Mouse (Mus musculus): ENCODE results near the gene Map3k19. TPM values are rescaled to one million over a fixed set of nuclear protein-coding genes. Genes with fewer than 3 reads are reported as not detected.

Map3k19 gene
- total and polyA plus RNA-seq, 3 experiments: 0.10 to 0.41 TPM; not detected in 1

DNA sequence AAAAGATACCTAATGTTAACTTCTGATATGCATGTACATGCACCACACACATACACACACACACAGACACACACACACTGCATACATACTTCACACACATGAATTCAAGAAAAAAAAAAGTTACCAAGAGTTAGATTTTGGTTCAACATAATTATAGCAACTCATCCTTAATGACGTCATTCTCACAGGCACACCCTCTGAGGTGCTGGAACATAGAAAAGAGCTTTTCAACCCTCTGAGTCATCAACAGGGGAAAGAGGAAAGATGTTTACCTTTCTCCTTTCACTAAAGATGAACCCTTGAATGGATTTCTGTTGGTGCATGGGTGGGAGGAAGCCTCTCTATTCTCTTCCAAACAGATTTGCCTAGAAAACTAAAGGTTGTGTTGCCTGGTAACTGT is 16.2 kb downstream of the Map3k19 start:
- Histone ChIP-seq H3K27ac (no peak overlapping the region), H3K27me3 (ENCODE audit: control insufficient read depth, insufficient read depth, low read length) (no peaks in the 10 kb centered on the region), H3K9ac (ENCODE audit: low read depth, low read length) (no peak overlapping the region), H3K4me3 (no peak overlapping the region), H3K36me3 (ENCODE audit: control insufficient read depth, insufficient read depth, low read length) (no peaks in the 10 kb centered on the region), H3K79me2 (replicated peaks; ENCODE audit: control insufficient read depth, insufficient read depth, low read length) (no peaks in the 10 kb centered on the region), H3K4me1 (ENCODE audit: control insufficient read depth, insufficient read depth, low read length) (no peaks in the 10 kb centered on the region)
- intact Hi-C loops (cut with DNase I): no loop called here
- TF ChIP-seq EP300 (IDR thresholded peaks at IDR 0.05; ENCODE audit: insufficient read depth, low read depth, low read length) (no peak), CTCF (IDR thresholded peaks at IDR 0.05) (no peak), POLR2A (IDR thresholded peaks at IDR 0.05; ENCODE audit: insufficient read depth, low read depth, low read length) (no peak)
- WGBS: 54% methylated on average over 1 of the region's 1 CpGs
- DNase-seq: no peak

DNA sequence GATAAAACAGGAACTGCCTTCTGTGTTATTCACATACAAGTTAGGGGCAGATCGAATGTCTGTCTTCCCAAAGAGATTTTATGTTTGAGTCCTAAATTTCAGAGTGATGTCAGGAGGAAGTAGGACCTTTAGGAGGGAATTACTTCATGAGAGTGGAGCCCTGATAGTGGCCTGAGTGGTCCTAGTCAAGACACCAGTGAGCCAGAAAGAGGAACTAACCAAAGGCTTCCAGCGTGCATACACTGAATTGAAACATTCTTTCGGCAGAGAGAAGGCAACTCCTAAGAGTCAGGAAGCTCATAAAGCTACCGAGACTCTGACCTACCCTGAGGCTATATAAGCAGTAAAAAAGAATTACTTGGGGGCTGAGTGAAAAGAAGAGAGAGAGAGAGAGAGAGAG is 18.2 kb downstream of the Map3k19 start:
- Histone ChIP-seq H3K4me3 (no peak overlapping the region), H3K79me2 (replicated peaks; ENCODE audit: control insufficient read depth, insufficient read depth, low read length) (no peaks in the 10 kb centered on the region), H3K4me1 (ENCODE audit: control insufficient read depth, insufficient read depth, low read length) (no peaks in the 10 kb centered on the region), H3K36me3 (ENCODE audit: control insufficient read depth, insufficient read depth, low read length) (no peaks in the 10 kb centered on the region), H3K27ac (no peak overlapping the region), H3K9ac (ENCODE audit: low read depth, low read length) (no peak overlapping the region), H3K27me3 (ENCODE audit: control insufficient read depth, insufficient read depth, low read length) (no peaks in the 10 kb centered on the region)
- DNase-seq: no peak
- intact Hi-C loops (cut with DNase I): no loop called here
- TF ChIP-seq CTCF (IDR thresholded peaks at IDR 0.05) (no peak), POLR2A (IDR thresholded peaks at IDR 0.05; ENCODE audit: insufficient read depth, low read depth, low read length) (no peak), EP300 (IDR thresholded peaks at IDR 0.05; ENCODE audit: insufficient read depth, low read depth, low read length) (no peak)
- WGBS: 59% methylated on average over 4 of the region's 4 CpGs

GRCm38 (mm10) chr1:127834202-127834601 is 20.6 kb downstream of the Map3k19 start:
- intact Hi-C loops (cut with DNase I): no loop called here

DNA sequence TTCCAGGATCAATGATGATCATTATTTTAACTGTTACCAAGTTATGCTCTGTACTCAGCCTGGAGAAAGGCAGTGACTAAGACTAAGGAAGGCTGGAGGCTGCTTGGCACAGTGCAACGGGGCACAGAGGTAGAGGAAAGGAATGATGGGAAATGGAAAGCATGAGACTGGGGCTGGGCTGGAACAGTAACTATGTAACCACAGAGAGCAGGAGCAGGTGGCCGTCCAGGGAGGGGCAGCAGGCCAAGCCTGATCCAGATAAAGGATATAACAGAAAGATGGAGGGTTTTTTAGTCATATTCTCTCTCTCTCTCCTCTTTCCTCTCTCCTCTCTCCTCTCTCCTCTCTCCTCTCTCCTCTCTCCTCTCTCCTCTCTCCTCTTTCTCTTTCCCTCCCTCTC is 21.1 kb downstream of the Map3k19 start:
- H3K27ac ChIP-seq: no peak overlapping the region
- WGBS: 35% methylated on average over 2 of the region's 2 CpGs
- H3K79me2 ChIP-seq (replicated peaks; ENCODE audit: control insufficient read depth, insufficient read depth, low read length): no peaks in the 10 kb centered on the region
- H3K4me3 ChIP-seq: no peak overlapping the region
- TF ChIP-seq POLR2A (IDR thresholded peaks at IDR 0.05; ENCODE audit: insufficient read depth, low read depth, low read length) (no peak), CTCF (IDR thresholded peaks at IDR 0.05) (no peak), EP300 (IDR thresholded peaks at IDR 0.05; ENCODE audit: insufficient read depth, low read depth, low read length) (no peak)
- intact Hi-C loops (cut with DNase I): no loop called here
- H3K9ac ChIP-seq (ENCODE audit: low read depth, low read length): no peak overlapping the region
- H3K36me3 ChIP-seq (ENCODE audit: control insufficient read depth, insufficient read depth, low read length): no peaks in the 10 kb centered on the region
- DNase-seq: no peak
- H3K27me3 ChIP-seq (ENCODE audit: control insufficient read depth, insufficient read depth, low read length): no peaks in the 10 kb centered on the region
- no peaks in the 10 kb centered on the region for H3K4me1 ChIP-seq (ENCODE audit: control insufficient read depth, insufficient read depth, low read length)

More at GRCm38 (mm10) chr1:127834202-127834601, 20.6 kb downstream of the Map3k19 start:
- no peak overlapping the region for H3K9ac ChIP-seq (ENCODE audit: low read depth, low read length)
- H3K4me3 ChIP-seq: no peak overlapping the region
- no peak for DNase-seq
- no peak for TF ChIP-seq POLR2A (IDR thresholded peaks at IDR 0.05; ENCODE audit: insufficient read depth, low read depth, low read length)
- TF ChIP-seq EP300 (IDR thresholded peaks at IDR 0.05; ENCODE audit: insufficient read depth, low read depth, low read length): no peak
- no peak for TF ChIP-seq CTCF (IDR thresholded peaks at IDR 0.05)
- no peak overlapping the region for H3K27ac ChIP-seq
- no peaks in the 10 kb centered on the region for H3K4me1 ChIP-seq (ENCODE audit: control insufficient read depth, insufficient read depth, low read length)
- no peaks in the 10 kb centered on the region for H3K36me3 ChIP-seq (ENCODE audit: control insufficient read depth, insufficient read depth, low read length)
- H3K79me2 ChIP-seq (replicated peaks; ENCODE audit: control insufficient read depth, insufficient read depth, low read length): no peaks in the 10 kb centered on the region
- no peaks in the 10 kb centered on the region for H3K27me3 ChIP-seq (ENCODE audit: control insufficient read depth, insufficient read depth, low read length)
- WGBS: 57% methylated on average over 4 of the region's 4 CpGs

DNA sequence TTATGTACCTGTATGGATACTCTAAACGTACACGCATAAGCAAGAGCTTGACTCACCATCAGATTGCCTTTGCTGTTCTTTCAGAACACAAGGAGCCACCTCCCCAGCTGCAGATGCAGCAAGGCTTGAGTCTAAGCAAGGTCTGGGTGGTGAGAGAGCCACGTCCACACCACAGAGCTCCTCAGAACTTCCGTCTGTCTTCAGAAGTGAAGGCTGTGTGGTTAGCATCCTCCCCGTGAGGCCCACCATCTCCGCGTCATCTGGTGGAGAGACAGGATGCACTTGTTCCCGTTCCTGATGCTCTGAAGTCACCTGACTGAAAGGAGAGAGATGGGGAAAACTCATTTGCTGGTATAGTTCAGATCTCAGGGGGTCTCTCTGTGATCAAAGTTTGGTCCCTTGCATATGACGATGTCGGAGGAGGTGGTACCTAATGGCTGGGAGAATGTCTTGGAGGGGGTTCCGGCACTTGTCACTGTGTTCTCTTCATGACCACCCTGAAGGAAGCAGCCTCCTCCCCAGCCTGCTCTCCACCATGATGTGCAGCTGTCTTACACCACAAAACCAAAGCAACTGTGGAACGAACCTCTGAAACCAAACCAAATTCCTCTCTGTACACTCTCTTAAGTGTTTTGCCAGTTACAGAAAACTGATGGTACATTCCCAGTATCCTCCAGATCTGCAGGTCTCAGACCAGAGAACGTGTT is 24.5 kb downstream of the Map3k19 start:
- intact Hi-C loops (cut with DNase I): no loop called here
- H3K4me3 ChIP-seq: no peak overlapping the region
- 78% methylated on average over 13 of the region's 13 CpGs for WGBS
- no peaks in the 10 kb centered on the region for H3K4me1 ChIP-seq (ENCODE audit: control insufficient read depth, insufficient read depth, low read length)
- H3K9ac ChIP-seq (ENCODE audit: low read depth, low read length): no peak overlapping the region
- DNase-seq: peak in 1 of 2 experiments; percentile 8
- H3K79me2 ChIP-seq (replicated peaks; ENCODE audit: control insufficient read depth, insufficient read depth, low read length): no peaks in the 10 kb centered on the region
- H3K27me3 ChIP-seq (ENCODE audit: control insufficient read depth, insufficient read depth, low read length): no peaks in the 10 kb centered on the region
- no peaks in the 10 kb centered on the region for H3K36me3 ChIP-seq (ENCODE audit: control insufficient read depth, insufficient read depth, low read length)
- no peak for TF ChIP-seq CTCF (IDR thresholded peaks at IDR 0.05)
- TF ChIP-seq POLR2A (IDR thresholded peaks at IDR 0.05; ENCODE audit: insufficient read depth, low read depth, low read length): no peak
- no peak for TF ChIP-seq EP300 (IDR thresholded peaks at IDR 0.05; ENCODE audit: insufficient read depth, low read depth, low read length)
- no peak overlapping the region for H3K27ac ChIP-seq

GRCm38 (mm10) chr1:127827325-127827724 is 27.5 kb downstream of the Map3k19 start:
- Histone ChIP-seq H3K4me3 (no peak overlapping the region), H3K27me3 (ENCODE audit: control insufficient read depth, insufficient read depth, low read length) (no peaks in the 10 kb centered on the region), H3K4me1 (ENCODE audit: control insufficient read depth, insufficient read depth, low read length) (no peaks in the 10 kb centered on the region), H3K79me2 (replicated peaks; ENCODE audit: control insufficient read depth, insufficient read depth, low read length) (no peaks in the 10 kb centered on the region), H3K36me3 (ENCODE audit: control insufficient read depth, insufficient read depth, low read length) (no peaks in the 10 kb centered on the region), H3K27ac (no peak overlapping the region), H3K9ac (ENCODE audit: low read depth, low read length) (no peak overlapping the region)
- intact Hi-C loops (cut with DNase I): loop anchor here (2.0 to 10.0 kb wide), 3 partner anchors 90 to 397 kb away; no protein-coding TSS in a partner anchor
- TF ChIP-seq EP300 (IDR thresholded peaks at IDR 0.05; ENCODE audit: insufficient read depth, low read depth, low read length) (no peak), POLR2A (IDR thresholded peaks at IDR 0.05; ENCODE audit: insufficient read depth, low read depth, low read length) (no peak), CTCF (IDR thresholded peaks at IDR 0.05) (peak; percentile 82)
- no peak for DNase-seq
- 20% methylated on average over 2 of the region's 2 CpGs for WGBS

Measured in heart, adult 2 months (tissue).